Mouse (Mus musculus): ENCODE data around the gene Nova2. TPM values are rescaled to one million over a fixed set of nuclear protein-coding genes. Genes with fewer than 3 reads are reported as not detected.

Nova2 gene
- polyA plus RNA-seq, 2 experiments: 0.05 to 0.11 TPM

DNA sequence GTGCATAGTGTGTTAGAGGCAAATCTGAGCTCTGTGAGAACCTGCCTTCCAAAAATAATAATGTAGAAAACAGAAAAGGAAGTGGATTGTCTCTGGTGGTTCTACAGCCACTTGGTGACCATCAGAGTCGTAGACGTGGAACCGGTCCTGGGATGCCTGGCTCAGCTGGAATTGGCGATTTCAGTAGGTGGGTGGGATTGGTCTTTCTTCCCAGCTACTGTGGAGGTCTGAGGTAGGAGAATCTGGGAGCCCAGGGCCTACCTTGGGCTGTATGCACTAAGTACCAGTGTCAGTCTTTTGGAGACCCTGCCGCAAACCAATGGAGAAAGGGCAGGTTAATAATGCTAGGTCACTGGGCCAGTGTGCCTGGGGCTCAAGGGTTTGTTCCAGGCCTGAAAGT lies 67.3 kb downstream of the Nova2 start:
- ATAC-seq (ENCODE audit: insufficient read depth) (no peak), DNase-seq (ENCODE audit: low read depth in 3 of 3, low spot score in 3 of 3) (no peak)
- Histone ChIP-seq H3K27me3 (ENCODE audit: control insufficient read depth, insufficient read depth, low read length) (peaks cover 48% of the 10 kb centered on the region), H3K4me1 (replicated peaks; ENCODE audit: control insufficient read depth in 2 of 2, insufficient read depth in 2 of 2, low read length in 1 of 2) (peaks cover 0 to 5% of the 10 kb centered on the region in 2 experiments; a peak in 1 of 4 replicates), H3K4me3 (ENCODE audit: insufficient read depth in 1 of 2, low read depth in 2 of 2, low read length in 2 of 2) (no peak overlapping the region), H3K4me2 (ENCODE audit: low read depth) (no peak overlapping the region), H3K9me3 (ENCODE audit: control insufficient read depth, low read length) (no peaks in the 10 kb centered on the region), H3K27ac (no peak overlapping the region), H3K9ac (replicated peaks) (no peak overlapping the region), H3K36me3 (replicated peaks; ENCODE audit: control insufficient read depth, insufficient read depth, low read depth) (no peaks in the 10 kb centered on the region)
- 70% methylated on average over 5 of the region's 5 CpGs for WGBS (ENCODE audit: insufficient replicate concordance)
- TF ChIP-seq EP300 (IDR thresholded peaks at IDR 0.05; ENCODE audit: low read depth) (no peak), CTCF (IDR thresholded peaks at IDR 0.05; ENCODE audit: low read depth) (no peak)

DNA sequence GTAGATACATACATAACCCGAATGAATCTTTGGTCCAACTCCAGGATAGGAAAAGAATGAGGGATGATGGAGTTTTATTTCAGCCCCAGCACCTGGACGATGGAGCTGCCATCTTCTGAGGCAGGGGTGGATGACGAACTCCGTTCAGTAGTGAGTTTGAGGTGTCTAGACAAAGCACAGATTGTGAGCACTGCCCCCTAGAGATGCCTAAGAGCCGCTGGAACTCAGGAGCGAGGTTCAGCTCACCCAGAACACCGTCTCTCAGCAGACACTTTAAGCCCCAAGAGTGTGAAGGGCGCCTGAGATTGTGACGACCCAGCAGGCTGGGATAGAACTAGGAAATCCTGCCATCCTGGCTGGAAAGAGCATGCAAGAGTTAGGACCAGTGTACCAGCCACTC lies 73.1 kb downstream of the Nova2 start:
- Histone ChIP-seq H3K4me3 (ENCODE audit: insufficient read depth in 1 of 2, low read depth in 2 of 2, low read length in 2 of 2) (no peak overlapping the region), H3K36me3 (replicated peaks; ENCODE audit: control insufficient read depth, insufficient read depth, low read depth) (no peaks in the 10 kb centered on the region), H3K9me3 (ENCODE audit: control insufficient read depth, low read length) (no peaks in the 10 kb centered on the region), H3K27me3 (ENCODE audit: control insufficient read depth, insufficient read depth, low read length) (no peaks in the 10 kb centered on the region; the same call in 1 of the 2 replicates), H3K4me2 (ENCODE audit: low read depth) (no peak overlapping the region), H3K4me1 (replicated peaks; ENCODE audit: control insufficient read depth in 2 of 2, insufficient read depth in 2 of 2, low read length in 1 of 2) (peaks cover 15 to 19% of the 10 kb centered on the region in 2 experiments), H3K27ac (no peak overlapping the region), H3K9ac (replicated peaks) (no peak overlapping the region)
- DNase-seq (ENCODE audit: low read depth in 3 of 3, low spot score in 3 of 3) (no peak), ATAC-seq (ENCODE audit: insufficient read depth) (no peak)
- 52% methylated on average over 9 of the region's 9 CpGs for whole genome bisulfite sequencing (ENCODE audit: insufficient replicate concordance)
- TF ChIP-seq CTCF (IDR thresholded peaks at IDR 0.05; ENCODE audit: low read depth) (0 out of 2 replicates have a peak, but pooled peaks have one; percentile 10), EP300 (IDR thresholded peaks at IDR 0.05; ENCODE audit: low read depth) (no peak)

DNA sequence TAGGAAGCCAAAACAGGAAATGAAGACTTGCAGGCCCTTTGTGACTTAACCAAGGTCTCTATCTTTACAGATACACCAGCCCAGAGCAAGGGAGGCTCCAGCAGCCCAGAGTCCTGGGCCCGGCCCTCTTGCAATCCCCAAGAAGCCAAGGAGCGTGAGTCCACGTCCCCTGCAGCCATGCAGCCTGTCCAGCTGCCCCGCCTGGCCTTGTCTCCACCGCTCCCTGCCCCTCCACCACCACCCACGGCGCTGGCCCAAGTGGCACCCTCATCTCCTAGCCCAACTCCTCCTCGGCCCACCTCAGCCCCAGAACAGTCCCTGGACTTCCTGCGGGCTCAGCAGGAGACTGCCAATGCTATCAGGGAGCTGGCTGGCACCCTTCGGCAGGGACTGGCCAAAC lies 74.7 kb downstream of the Nova2 start:
- TF ChIP-seq EP300 (IDR thresholded peaks at IDR 0.05; ENCODE audit: low read depth) (no peak), CTCF (IDR thresholded peaks at IDR 0.05; ENCODE audit: low read depth) (no peak)
- H3K9me3 ChIP-seq (ENCODE audit: control insufficient read depth, low read length): no peaks in the 10 kb centered on the region
- no peaks in the 10 kb centered on the region for H3K36me3 ChIP-seq (replicated peaks; ENCODE audit: control insufficient read depth, insufficient read depth, low read depth)
- H3K9ac ChIP-seq (replicated peaks): peak overlapping the region; percentile 38
- no peak overlapping the region for H3K27ac ChIP-seq
- DNase-seq (ENCODE audit: low read depth in 3 of 3, low spot score in 3 of 3) (no peak), ATAC-seq (ENCODE audit: insufficient read depth) (no peak)
- peak overlapping the region; percentile 35 to 53 for H3K4me3 ChIP-seq (ENCODE audit: insufficient read depth in 1 of 2, low read depth in 2 of 2, low read length in 2 of 2)
- no peaks in the 10 kb centered on the region for H3K27me3 ChIP-seq (ENCODE audit: control insufficient read depth, insufficient read depth, low read length)
- WGBS (ENCODE audit: insufficient replicate concordance): 28% methylated on average over 10 of the region's 10 CpGs
- H3K4me1 ChIP-seq (replicated peaks; ENCODE audit: control insufficient read depth in 2 of 2, insufficient read depth in 2 of 2, low read length in 1 of 2): peaks cover 15 to 23% of the 10 kb centered on the region in 2 experiments
- H3K4me2 ChIP-seq (ENCODE audit: low read depth): peak overlapping the region; percentile 79

DNA sequence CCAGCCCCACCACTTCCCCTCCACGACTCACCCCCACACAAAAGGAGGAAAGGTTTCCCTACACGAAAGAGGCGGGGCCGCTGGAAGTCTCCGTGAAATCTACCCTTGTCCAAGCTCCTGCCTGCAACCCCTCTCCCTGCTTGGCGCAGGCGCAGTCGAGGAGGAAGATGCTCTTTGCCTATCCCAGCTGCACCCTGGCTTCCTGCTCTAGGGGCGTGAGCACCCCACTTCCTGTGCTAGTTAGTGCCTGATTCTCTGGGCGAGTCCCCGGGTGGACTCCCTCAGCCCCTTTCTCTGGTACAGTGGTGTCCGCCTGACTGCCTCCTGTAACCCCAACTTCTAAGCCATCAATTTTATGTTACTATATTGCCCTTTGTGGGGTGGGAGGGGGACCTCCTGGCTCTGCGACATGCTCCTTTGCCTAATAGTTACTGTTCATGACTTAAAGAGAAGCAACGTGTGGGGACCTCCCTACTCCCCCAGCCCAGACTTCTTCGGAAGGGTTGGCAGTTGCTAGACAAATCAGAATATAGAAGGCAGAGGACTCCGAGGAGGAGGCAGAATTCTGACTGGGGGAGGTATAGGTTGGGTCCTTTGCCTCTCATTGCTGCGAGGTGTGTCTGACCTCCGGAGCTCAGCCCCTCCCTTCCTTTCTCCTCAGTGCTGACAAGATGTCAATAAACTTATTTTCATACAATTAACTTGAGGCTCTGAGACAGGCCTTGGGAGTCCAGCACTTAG lies 75.5 kb downstream of the Nova2 start:
- no peak for ATAC-seq (ENCODE audit: insufficient read depth)
- Histone ChIP-seq H3K27ac (peak overlapping the region; percentile 23), H3K4me2 (ENCODE audit: low read depth) (peak overlapping the region; percentile 79), H3K27me3 (ENCODE audit: control insufficient read depth, insufficient read depth, low read length) (no peaks in the 10 kb centered on the region), H3K9me3 (ENCODE audit: control insufficient read depth, low read length) (no peaks in the 10 kb centered on the region), H3K4me1 (replicated peaks; ENCODE audit: control insufficient read depth in 2 of 2, insufficient read depth in 2 of 2, low read length in 1 of 2) (peaks cover 15 to 23% of the 10 kb centered on the region in 2 experiments), H3K4me3 (ENCODE audit: insufficient read depth in 1 of 2, low read depth in 2 of 2, low read length in 2 of 2) (peak overlapping the region; percentile 35 to 53), H3K36me3 (replicated peaks; ENCODE audit: control insufficient read depth, insufficient read depth, low read depth) (no peaks in the 10 kb centered on the region), H3K9ac (replicated peaks) (peak overlapping the region; percentile 38)
- peak in 2 of 3 experiments; percentile 51 to 53 for DNase-seq (ENCODE audit: low read depth in 3 of 3, low spot score in 3 of 3)
- TF ChIP-seq EP300 (IDR thresholded peaks at IDR 0.05; ENCODE audit: low read depth): no peak
- TF ChIP-seq CTCF (IDR thresholded peaks at IDR 0.05; ENCODE audit: low read depth): no peak
- 11% methylated on average over 18 of the region's 18 CpGs for WGBS (ENCODE audit: insufficient replicate concordance)

DNA sequence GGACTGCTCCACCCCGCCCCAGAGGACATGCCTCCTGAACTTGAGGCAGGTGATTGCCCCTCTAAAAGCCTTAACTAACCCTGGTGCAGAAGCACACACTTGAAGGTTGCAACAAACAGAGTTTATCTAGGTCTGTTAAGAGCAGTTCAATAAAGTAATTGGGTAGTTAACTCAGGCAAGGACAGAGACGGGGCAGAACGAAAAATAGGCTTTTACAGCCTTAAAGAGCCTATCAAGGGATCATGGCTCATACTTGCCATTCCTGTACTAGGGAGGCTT lies 76.1 kb downstream of the Nova2 start:
- Histone ChIP-seq H3K9ac (replicated peaks) (peak overlapping the region; percentile 38; the same call in 1 of the 2 replicates), H3K27ac (peak overlapping the region; percentile 79), H3K27me3 (ENCODE audit: control insufficient read depth, insufficient read depth, low read length) (no peaks in the 10 kb centered on the region), H3K4me2 (ENCODE audit: low read depth) (peak overlapping the region; percentile 79), H3K4me1 (replicated peaks; ENCODE audit: control insufficient read depth in 2 of 2, insufficient read depth in 2 of 2, low read length in 1 of 2) (peaks cover 15 to 23% of the 10 kb centered on the region in 2 experiments), H3K9me3 (ENCODE audit: control insufficient read depth, low read length) (no peaks in the 10 kb centered on the region), H3K4me3 (ENCODE audit: insufficient read depth in 1 of 2, low read depth in 2 of 2, low read length in 2 of 2) (no peak overlapping the region), H3K36me3 (replicated peaks; ENCODE audit: control insufficient read depth, insufficient read depth, low read depth) (no peaks in the 10 kb centered on the region)
- ATAC-seq (ENCODE audit: insufficient read depth): no peak
- DNase-seq (ENCODE audit: low read depth in 3 of 3, low spot score in 3 of 3): no peak
- TF ChIP-seq CTCF (IDR thresholded peaks at IDR 0.05; ENCODE audit: low read depth): no peak
- WGBS (ENCODE audit: insufficient replicate concordance): 60% methylated on average over 3 of the region's 3 CpGs
